Mouse (Mus musculus) embryonic facial prominence, embryonic 10.5 days (tissue): ENCODE measurements around the gene Fyco1. TPM values are rescaled to one million over a fixed set of nuclear protein-coding genes. Genes with fewer than 3 reads are reported as not detected.
"Not testable (repeated sequence)": the region's sequence is repeated elsewhere in the genome, so short reads cannot be mapped to it uniquely, and the experiment has no call there.

Source experiments
- DNase-seq: peaks from one replicate; pipeline ENCODE4 v3.0.0-alpha.2; 2017; ENCODE audit warnings: low spot score
- H3K27ac ChIP-seq: fragments of 300-500 bp; sonication (generic); replicated peaks from 2 replicates; pipeline ENCODE4 v1.5.1; 2016; ENCODE audit warnings: mild to moderate bottlenecking
- H3K27me3 ChIP-seq: fragments of 300-500 bp; sonication (generic); replicated peaks from 2 replicates; pipeline ENCODE4 v1.6.1; 2016; ENCODE audit warnings: low read depth, mild to moderate bottlenecking; ENCODE audit not compliant: poor library complexity, severe bottlenecking
- H3K36me3 ChIP-seq: fragments of 300-500 bp; sonication (generic); replicated peaks from 2 replicates; pipeline ENCODE4 v1.6.1; 2016; ENCODE audit warnings: mild to moderate bottlenecking, moderate library complexity
- H3K4me1 ChIP-seq: fragments of 300-500 bp; sonication (generic); 2 replicates; pipeline ENCODE4 v1.6.1; 2016
- H3K4me3 ChIP-seq: fragments of 300-500 bp; sonication (generic); 2 replicates; pipeline ENCODE4 v1.5.1; 2016; ENCODE audit warnings: mild to moderate bottlenecking, moderate library complexity
- H3K9me3 ChIP-seq: fragments of 300-500 bp; sonication (generic); 2 replicates; pipeline ENCODE4 v1.6.1; 2016; ENCODE audit warnings: mild to moderate bottlenecking
- WGBS: fragments of 180-500 bp; shearing (Covaris S2); methylation state at CpG from one replicate; pipeline ENCODE4 v1.1.7; 2016; 5-methylcytosine and 5-hydroxymethylcytosine counted together
- polyA plus RNA-seq: library from polyadenylated mRNA; unstranded; fragments of >200 nt; fragmentation: Nextera tagmentation; extraction: Ambion mirVana; gene quantifications from 2 replicates; pipeline ENCODE4 v1.2.1, GENCODE M21; 2016

Fyco1 gene
- polyA plus RNA-seq, 1 experiment from 2014 or later, result 10.9 TPM

DNA sequence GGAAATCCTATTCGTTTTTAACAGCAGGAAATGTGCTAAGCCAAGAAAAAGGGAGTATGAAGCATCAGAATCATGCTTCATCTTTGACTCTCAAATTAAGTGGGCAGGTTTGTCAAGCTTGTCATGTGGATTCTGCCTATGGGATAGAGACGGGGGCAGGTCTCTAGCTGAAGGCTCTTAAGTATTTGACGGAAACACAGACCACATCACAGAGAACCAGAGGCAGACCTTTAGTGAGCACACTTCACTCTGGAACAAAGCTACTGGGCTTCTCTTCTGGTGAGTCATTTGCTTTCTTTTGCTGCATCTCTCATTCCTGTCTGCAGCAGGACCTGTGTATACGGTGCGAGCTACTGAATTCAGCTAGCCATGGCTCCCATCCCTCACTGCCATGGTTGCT, 45.4 kb downstream of the Fyco1 start, which contains the start of gene Cxcr6:
Gene Cxcr6, plus strand, starts transcription at position 209 of the 400 bp plus-strand sequence.
- no peak for DNase-seq
- no peak within 1 kb of the TSS for H3K27ac ChIP-seq
- no peaks in the 10 kb centered on the region for H3K4me1 ChIP-seq
- H3K27me3 ChIP-seq, result no peaks in the 10 kb centered on the region
- no peak within 1 kb of the TSS for H3K4me3 ChIP-seq
- H3K36me3 ChIP-seq, result peaks cover 26% of the 10 kb centered on the region
- no peaks in the 10 kb centered on the region for H3K9me3 ChIP-seq
- WGBS, result 89% methylated on average over 5 of the region's 5 CpGs

DNA sequence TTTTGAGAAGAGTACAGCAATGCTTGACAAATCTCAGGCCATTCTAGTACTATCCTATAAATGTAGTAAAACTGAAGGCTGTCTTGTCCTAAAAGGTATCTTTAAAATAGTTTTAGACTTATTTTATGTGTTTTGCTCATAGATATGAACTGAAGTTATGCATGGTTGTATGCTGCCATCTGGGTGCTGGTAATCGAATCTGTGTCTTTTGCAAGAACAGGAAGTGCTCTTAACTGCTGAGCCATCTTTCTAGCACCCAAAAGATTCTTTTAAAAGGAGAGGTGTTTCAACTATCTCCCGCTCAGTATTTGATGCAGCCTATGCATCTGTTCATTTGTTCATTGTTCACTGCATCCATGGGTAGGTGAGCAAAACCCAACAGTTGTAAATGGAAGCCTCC, 46.5 kb downstream of the Fyco1 start:
- Histone ChIP-seq H3K27me3 (no peaks in the 10 kb centered on the region), H3K36me3 (peaks cover 26% of the 10 kb centered on the region), H3K4me3 (no peak overlapping the region), H3K27ac (no peak overlapping the region), H3K4me1 (no peaks in the 10 kb centered on the region), H3K9me3 (no peaks in the 10 kb centered on the region)
- no peak for DNase-seq
- 94% methylated on average over 2 of the region's 2 CpGs for WGBS

DNA sequence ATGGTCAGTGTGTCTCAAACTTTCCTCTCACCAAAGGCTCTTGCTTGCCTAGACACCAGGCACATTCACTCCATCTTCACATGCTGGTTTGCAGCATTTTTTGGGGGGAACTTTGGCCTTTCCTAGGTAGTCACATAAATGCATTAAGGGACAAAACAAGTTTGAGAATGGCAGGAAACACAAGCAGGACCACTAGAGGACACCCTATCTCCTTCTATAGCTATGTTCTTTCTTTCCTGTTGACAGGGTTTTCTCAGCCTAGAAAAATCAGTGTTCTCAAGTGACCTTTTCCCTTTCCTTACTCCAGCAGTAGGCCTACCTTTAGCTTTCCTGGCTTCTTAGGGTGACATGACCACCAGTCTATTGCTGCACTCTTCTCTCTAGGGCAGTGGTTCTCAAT, 48.8 kb downstream of the Fyco1 start:
- H3K4me1 ChIP-seq, result no peaks in the 10 kb centered on the region
- H3K9me3 ChIP-seq, result no peaks in the 10 kb centered on the region
- H3K27me3 ChIP-seq, result no peaks in the 10 kb centered on the region
- DNase-seq, result no peak
- peaks cover 19% of the 10 kb centered on the region for H3K36me3 ChIP-seq
- no peak overlapping the region for H3K27ac ChIP-seq
- H3K4me3 ChIP-seq, result no peak overlapping the region

DNA sequence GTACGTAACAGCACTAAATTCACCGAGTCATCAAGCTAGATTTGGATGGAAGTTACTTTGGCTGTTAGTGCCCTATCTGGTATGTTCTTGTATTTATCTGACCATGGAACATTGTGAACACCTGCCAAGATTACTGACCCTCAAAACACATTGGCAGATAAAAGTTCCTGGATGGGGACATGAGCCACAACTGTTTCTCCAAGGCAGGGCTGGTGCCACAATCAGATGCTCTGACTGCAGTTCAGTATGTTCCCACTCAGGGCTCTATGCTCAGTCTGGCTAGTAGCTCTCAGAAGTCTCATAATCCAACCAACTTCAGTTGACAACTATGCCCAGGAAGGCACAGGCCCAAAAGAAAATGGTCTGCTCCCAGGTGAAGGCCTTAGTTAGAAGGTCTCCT, 49.3 kb downstream of the Fyco1 start:
- peaks cover 20% of the 10 kb centered on the region for H3K36me3 ChIP-seq
- H3K27me3 ChIP-seq, result no peaks in the 10 kb centered on the region
- H3K27ac ChIP-seq, result no peak overlapping the region
- no peak overlapping the region for H3K4me3 ChIP-seq
- no peaks in the 10 kb centered on the region for H3K4me1 ChIP-seq
- no peaks in the 10 kb centered on the region for H3K9me3 ChIP-seq
- DNase-seq, result no peak
- 95% methylated on average over 2 of the region's 2 CpGs for WGBS

DNA sequence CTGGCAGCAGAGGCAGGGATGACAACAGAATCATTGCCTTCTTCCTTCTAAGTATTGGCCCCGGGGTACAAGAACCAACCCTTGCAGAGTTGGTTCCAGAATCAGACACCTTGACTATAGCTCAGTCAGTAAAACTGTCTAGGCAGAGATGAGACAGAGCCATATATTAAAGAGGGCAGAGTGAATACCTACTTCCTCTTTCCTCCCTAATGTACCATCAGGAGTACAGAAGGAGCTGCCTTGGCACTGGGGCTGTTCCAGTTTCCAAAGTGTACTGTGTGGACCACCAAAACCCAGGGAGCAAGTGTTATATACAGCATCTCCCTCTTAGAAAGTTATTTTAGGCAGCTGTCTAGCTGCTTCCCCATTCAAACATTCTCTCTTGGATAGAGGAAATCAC, 50.2 kb downstream of the Fyco1 start:
- Histone ChIP-seq H3K36me3 (peaks cover 28% of the 10 kb centered on the region), H3K4me1 (no peaks in the 10 kb centered on the region), H3K27ac (no peak overlapping the region), H3K27me3 (no peaks in the 10 kb centered on the region), H3K4me3 (no peak overlapping the region), H3K9me3 (no peaks in the 10 kb centered on the region)
- WGBS, result 96% methylated on average over 1 of the region's 1 CpGs
- DNase-seq, result no peak

DNA sequence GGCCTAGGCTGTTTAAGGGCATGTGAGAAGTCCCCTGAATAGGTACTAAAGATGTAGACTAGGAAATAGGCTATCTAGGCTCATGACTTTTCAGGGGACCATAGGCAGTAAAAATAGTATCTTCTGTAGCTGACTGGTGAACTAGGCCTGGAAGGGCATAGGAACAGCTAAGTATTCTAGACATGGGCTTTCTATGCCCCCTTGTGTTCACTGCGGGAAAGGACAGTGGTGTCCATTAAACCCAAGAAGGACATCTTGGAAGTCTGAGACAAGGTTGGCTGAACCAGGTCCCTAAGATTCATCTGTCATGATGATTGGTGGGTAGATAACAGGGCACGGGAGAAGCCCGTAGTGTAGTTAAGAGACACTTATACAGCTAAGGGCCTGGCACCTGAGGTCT, 55.5 kb downstream of the Fyco1 start:
- Histone ChIP-seq H3K27ac (no peak overlapping the region), H3K36me3 (peaks cover 72% of the 10 kb centered on the region), H3K9me3 (no peaks in the 10 kb centered on the region), H3K4me3 (no peak overlapping the region), H3K27me3 (no peaks in the 10 kb centered on the region), H3K4me1 (no peaks in the 10 kb centered on the region)
- DNase-seq, result peak; percentile 44
- WGBS, result 78% methylated on average over 3 of the region's 3 CpGs

DNA sequence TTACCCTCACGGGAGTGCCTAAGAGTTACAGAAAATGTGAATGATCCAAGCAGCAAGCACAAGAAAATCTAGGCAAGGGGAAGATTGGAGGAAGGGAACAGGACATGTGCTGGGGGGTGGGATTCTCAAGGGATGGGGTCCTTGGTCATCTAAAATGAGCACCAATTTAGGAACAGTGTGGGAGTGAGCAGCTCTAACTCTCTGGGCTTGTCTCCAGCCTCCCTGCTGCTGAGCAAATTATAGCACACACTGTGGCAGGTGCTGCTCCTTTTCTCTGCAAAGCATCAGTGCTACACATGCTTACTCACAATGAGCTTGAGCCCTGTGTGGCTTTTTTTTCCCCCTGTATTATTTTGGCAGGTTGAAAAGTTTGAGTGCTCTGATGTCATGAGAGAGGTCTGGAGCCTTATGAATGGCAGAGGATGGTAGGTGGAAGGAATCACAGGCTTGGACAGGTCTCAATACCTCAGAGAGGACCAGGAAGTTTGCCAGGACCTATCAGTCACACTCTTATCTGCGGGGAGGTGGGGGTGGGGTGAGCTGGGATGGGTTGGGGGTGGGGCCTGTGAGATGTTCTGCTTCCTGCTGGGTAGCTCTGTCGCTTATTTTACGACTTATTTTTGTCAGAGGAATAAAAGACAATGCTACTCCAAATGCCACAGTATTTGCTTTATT, 62.7 kb downstream of the Fyco1 start:
- no peak overlapping the region for H3K4me3 ChIP-seq

DNA sequence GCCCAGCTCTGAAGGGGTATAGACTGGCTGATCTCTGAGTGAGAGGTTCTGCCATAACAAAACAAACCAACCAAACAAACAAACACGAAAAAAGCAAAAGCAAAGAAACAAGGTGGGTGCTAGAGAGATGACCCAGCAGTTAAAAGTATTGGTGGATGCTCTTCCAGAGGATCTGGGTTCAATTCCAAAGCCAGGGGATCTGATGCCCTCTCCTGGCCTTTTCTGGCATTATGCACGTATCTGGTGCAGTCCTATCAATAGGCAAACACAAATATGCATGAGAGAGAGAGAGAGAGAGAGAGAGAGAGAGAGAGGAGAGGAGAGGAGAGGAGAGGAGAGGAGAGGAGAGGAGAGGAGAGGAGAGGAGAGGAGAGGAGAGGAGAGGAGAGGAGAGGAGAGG, 78.4 kb downstream of the Fyco1 start:
- 39% methylated on average over 2 of the region's 2 CpGs for WGBS
- DNase-seq, H3K9me3 ChIP-seq, H3K27ac ChIP-seq, H3K4me1 ChIP-seq, H3K27me3 ChIP-seq, H3K4me3 ChIP-seq, H3K36me3 ChIP-seq: not testable (repeated sequence)

More for the DNA sequence above, 62.7 kb downstream of the Fyco1 start:
- Histone ChIP-seq H3K36me3 (peaks cover 57% of the 10 kb centered on the region), H3K4me1 (no peaks in the 10 kb centered on the region), H3K27ac (no peak overlapping the region), H3K9me3 (peaks cover 2% of the 10 kb centered on the region; the same call in 1 of the 2 replicates), H3K27me3 (no peaks in the 10 kb centered on the region)
- WGBS, result 88% methylated on average over 4 of the region's 4 CpGs
- no peak for DNase-seq

DNA sequence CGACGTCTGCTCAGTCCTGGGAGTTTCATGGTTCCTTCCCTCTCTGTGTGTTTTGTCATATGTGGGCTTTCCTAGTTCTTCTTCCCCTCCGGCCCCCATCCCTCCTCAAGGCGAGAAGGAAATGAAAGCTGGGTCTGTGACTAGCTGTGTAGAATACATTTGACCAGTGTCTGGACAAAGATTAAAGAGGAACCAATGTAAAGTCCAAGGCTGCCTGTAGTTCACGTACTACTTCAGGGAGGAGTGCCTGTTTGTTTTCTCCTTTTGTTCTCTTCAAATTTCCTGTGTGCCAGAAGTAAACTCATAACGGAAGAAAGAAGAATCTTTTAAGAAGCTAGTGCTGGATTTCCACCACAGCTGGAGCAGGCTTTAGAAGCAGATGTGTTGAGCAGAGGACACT, 82.2 kb downstream of the Fyco1 start:
- Histone ChIP-seq H3K27me3 (no peaks in the 10 kb centered on the region), H3K4me3 (no peak overlapping the region), H3K4me1 (no peaks in the 10 kb centered on the region), H3K27ac (no peak overlapping the region), H3K9me3 (no peaks in the 10 kb centered on the region), H3K36me3 (no peaks in the 10 kb centered on the region)
- DNase-seq, result no peak
- WGBS, result 73% methylated on average over 6 of the region's 6 CpGs

DNA sequence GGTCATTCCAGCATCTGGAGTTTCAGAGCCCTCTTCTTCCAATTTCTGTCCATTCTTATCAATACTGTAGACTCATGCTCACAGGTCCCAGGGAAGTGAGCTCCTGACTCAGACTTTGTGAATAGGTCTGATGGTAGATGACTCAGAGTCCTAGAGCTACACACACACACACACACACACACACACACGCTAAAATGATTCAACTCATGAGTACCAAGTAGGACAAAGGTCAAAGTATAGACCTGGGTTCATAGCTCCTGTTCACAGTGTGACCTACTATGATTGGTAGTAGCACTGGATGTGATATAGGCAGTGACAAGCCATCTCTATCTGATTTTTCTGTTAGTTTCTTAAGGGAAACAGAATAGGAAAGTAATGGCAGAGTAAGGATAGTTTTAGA, 83.3 kb downstream of the Fyco1 start:
- 81% methylated on average over 1 of the region's 1 CpGs for WGBS
- no peak for DNase-seq
- H3K27ac ChIP-seq, result no peak overlapping the region
- H3K4me1 ChIP-seq, result no peaks in the 10 kb centered on the region
- H3K4me3 ChIP-seq, result no peak overlapping the region
- H3K36me3 ChIP-seq, result no peaks in the 10 kb centered on the region
- no peaks in the 10 kb centered on the region for H3K9me3 ChIP-seq
- no peaks in the 10 kb centered on the region for H3K27me3 ChIP-seq

DNA sequence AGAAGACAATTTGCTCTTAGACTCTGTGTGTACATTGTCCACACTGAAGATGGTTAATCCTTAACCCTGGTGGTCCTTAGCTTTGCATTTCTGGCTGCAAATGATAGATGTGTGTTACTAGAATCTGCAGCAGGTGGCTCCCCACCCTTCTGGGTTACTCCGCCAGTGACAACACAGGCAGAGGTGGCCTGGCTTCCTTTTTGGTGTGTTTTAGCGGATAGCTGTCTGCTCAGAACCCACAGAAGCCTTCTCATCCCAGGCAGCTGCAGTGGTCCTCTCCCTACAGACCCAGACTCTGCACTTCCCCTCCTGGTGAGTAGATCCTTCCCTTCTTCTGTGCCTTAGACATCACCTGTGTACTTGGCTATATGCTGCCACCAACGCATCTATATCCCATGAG, 84.7 kb downstream of the Fyco1 start:
- no peaks in the 10 kb centered on the region for H3K9me3 ChIP-seq
- 85% methylated on average over 3 of the region's 3 CpGs for WGBS
- H3K4me1 ChIP-seq, result no peaks in the 10 kb centered on the region
- H3K27ac ChIP-seq, result no peak overlapping the region
- no peak overlapping the region for H3K4me3 ChIP-seq
- H3K36me3 ChIP-seq, result no peaks in the 10 kb centered on the region
- DNase-seq, result no peak
- no peaks in the 10 kb centered on the region for H3K27me3 ChIP-seq

DNA sequence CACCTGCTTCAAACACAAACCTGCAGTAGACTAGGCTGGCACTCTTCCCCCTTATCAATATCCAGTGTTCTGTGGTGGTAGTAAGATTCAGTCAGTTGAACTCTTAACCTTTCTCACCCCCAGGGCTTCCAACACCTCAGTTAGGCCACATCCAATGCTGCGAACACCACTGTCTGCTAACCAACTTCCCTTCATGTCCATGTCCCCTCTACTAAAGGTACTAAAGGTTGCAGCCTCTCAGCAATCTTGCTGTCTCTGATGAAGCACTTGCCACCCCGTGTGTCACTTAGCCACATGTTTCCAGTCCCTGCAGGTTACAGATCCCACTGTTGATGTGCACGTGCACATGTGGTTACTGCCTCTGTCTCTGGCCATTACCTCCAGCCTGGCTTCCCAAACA, 87.9 kb downstream of the Fyco1 start:
- Histone ChIP-seq H3K27me3 (no peaks in the 10 kb centered on the region), H3K4me1 (no peaks in the 10 kb centered on the region), H3K4me3 (no peak overlapping the region), H3K9me3 (no peaks in the 10 kb centered on the region), H3K27ac (no peak overlapping the region), H3K36me3 (no peaks in the 10 kb centered on the region)
- 80% methylated on average over 3 of the region's 3 CpGs for WGBS
- DNase-seq, result no peak

DNA sequence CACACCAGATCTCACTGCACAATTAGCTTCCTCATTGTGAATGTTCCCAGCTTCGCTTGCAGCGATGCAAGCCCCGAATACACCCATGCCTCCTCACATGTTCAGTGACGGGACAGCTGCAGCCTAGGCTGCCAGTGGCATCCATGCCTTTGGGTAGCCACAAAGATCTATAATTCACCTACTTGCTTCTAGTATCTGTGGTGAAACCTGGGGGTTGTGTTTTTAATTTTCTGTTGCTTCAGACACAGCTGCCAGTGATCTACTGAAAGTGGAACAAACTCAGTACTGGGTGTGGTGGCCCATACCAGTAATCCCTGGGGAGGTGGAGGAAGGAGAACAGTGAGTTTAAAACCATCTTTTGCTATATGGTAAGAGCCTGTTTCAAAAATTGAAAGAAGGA, 88.8 kb downstream of the Fyco1 start:
- Histone ChIP-seq H3K36me3 (no peaks in the 10 kb centered on the region), H3K4me3 (no peak overlapping the region)

More for the DNA sequence above, 88.8 kb downstream of the Fyco1 start:
- no peak overlapping the region for H3K27ac ChIP-seq
- no peaks in the 10 kb centered on the region for H3K4me1 ChIP-seq
- H3K9me3 ChIP-seq, result no peaks in the 10 kb centered on the region
- WGBS, result 85% methylated on average over 4 of the region's 4 CpGs
- no peak for DNase-seq
- no peaks in the 10 kb centered on the region for H3K27me3 ChIP-seq
